Mouse (Mus musculus) intestine, embryonic 16.5 days (tissue): Measurements from ENCODE around the gene Orm3. TPM values are rescaled to one million over a fixed set of nuclear protein-coding genes. Genes with fewer than 3 reads are reported as not detected.

Source experiments
- ATAC-seq: fragments of 200-750 bp; cut with Nextera tagmentation; 2 replicates; pipeline ENCODE4 v1.8.0; 2017; ENCODE audit warnings: moderate TSS enrichment, moderate library complexity
- H3K27ac ChIP-seq: fragments of 300-500 bp; sonication (generic); 2 replicates; pipeline ENCODE4 v1.5.1; 2014; ENCODE audit warnings: mild to moderate bottlenecking, low read length
- H3K27me3 ChIP-seq: fragments of 300-500 bp; sonication (generic); replicated peaks from 2 replicates; pipeline ENCODE4 v1.6.1; 2014; ENCODE audit warnings: low read length, control low read depth, mixed read lengths; ENCODE audit not compliant: control insufficient read depth, insufficient read depth
- H3K36me3 ChIP-seq: fragments of 300-500 bp; sonication (generic); 2 replicates; pipeline ENCODE4 v1.6.1; 2014; ENCODE audit warnings: low read length, control low read depth; ENCODE audit not compliant: control insufficient read depth, insufficient read depth
- H3K4me1 ChIP-seq: fragments of 300-500 bp; sonication (generic); 2 replicates; pipeline ENCODE4 v1.6.1; 2014; ENCODE audit warnings: low read length, control low read depth, mixed read lengths; ENCODE audit not compliant: control insufficient read depth, insufficient read depth
- H3K4me2 ChIP-seq: fragments of 300-500 bp; sonication (generic); 2 replicates; pipeline ENCODE4 v1.6.1; 2014; ENCODE audit warnings: low read depth, low read length, control low read depth
- H3K4me3 ChIP-seq: fragments of 300-500 bp; sonication (generic); 2 replicates; pipeline ENCODE4 v1.5.1; 2014; ENCODE audit warnings: mild to moderate bottlenecking, low read length
- H3K9ac ChIP-seq: fragments of 300-500 bp; sonication (generic); 2 replicates; pipeline ENCODE4 v1.6.1; 2014; ENCODE audit warnings: low read depth, low read length
- H3K9me3 ChIP-seq: fragments of 300-500 bp; sonication (generic); 2 replicates; pipeline ENCODE4 v1.6.1; 2016; ENCODE audit warnings: low read length, control low read depth; ENCODE audit not compliant: control insufficient read depth
- WGBS: fragments of 180-500 bp; shearing (Covaris S2); extraction: QIAGEN DNeasy Blood & Tissue Kit; methylation state at CpG from one replicate; pipeline ENCODE4 v1.1.7; 2014; 5-methylcytosine and 5-hydroxymethylcytosine counted together
- polyA plus RNA-seq: library from polyadenylated mRNA; unstranded; fragments of >200 nt; fragmentation: Nextera tagmentation; extraction: Ambion mirVana; gene quantifications from 2 replicates; pipeline ENCODE4 v1.2.1, GENCODE M21; 2015

Orm3 gene
- polyA plus RNA-seq, 1 experiment from 2014 or later = not detected

GRCm38 (mm10) chr4:63323275-63323815, 32.6 kb upstream of the Orm3 start:
- no peak overlapping the region for H3K9ac ChIP-seq
- H3K4me2 ChIP-seq = no peak overlapping the region
- WGBS = 79% methylated on average over 8 of the region's 8 CpGs
- H3K27me3 ChIP-seq = no peaks in the 10 kb centered on the region
- H3K4me1 ChIP-seq = no peaks in the 10 kb centered on the region
- H3K4me3 ChIP-seq = no peak overlapping the region
- H3K9me3 ChIP-seq = no peaks in the 10 kb centered on the region
- ATAC-seq = no peak
- H3K36me3 ChIP-seq = peaks cover 16% of the 10 kb centered on the region
- no peak overlapping the region for H3K27ac ChIP-seq

- no peak for ATAC-seq
- 90% methylated on average over 4 of the region's 4 CpGs for WGBS
Measured at GRCm38 (mm10) chr4:63333403-63333802, 22.6 kb upstream of the Orm3 start.

GRCm38 (mm10) chr4:63338414-63339076, 17.4 kb upstream of the Orm3 start:
- H3K4me1 ChIP-seq = no peaks in the 10 kb centered on the region
- H3K9me3 ChIP-seq = no peaks in the 10 kb centered on the region
- no peaks in the 10 kb centered on the region for H3K27me3 ChIP-seq
- H3K27ac ChIP-seq = no peak overlapping the region
- H3K4me3 ChIP-seq = no peak overlapping the region
- WGBS = 58% methylated on average over 3 of the region's 3 CpGs
- no peak for ATAC-seq
- H3K9ac ChIP-seq = no peak overlapping the region
- H3K36me3 ChIP-seq = peaks cover 3% of the 10 kb centered on the region; the same call in 1 of the 2 replicates
- H3K4me2 ChIP-seq = no peak overlapping the region

More at GRCm38 (mm10) chr4:63333403-63333802, 22.6 kb upstream of the Orm3 start:
- Histone ChIP-seq H3K9me3 (no peaks in the 10 kb centered on the region), H3K9ac (no peak overlapping the region), H3K4me1 (no peaks in the 10 kb centered on the region), H3K4me3 (no peak overlapping the region), H3K4me2 (no peak overlapping the region), H3K27ac (no peak overlapping the region), H3K27me3 (no peaks in the 10 kb centered on the region), H3K36me3 (peaks cover 13% of the 10 kb centered on the region)

GRCm38 (mm10) chr4:63342491-63342890, 13.5 kb upstream of the Orm3 start:
- H3K9me3 ChIP-seq = no peaks in the 10 kb centered on the region
- no peaks in the 10 kb centered on the region for H3K36me3 ChIP-seq
- no peak overlapping the region for H3K4me3 ChIP-seq
- H3K4me2 ChIP-seq = no peak overlapping the region
- no peaks in the 10 kb centered on the region for H3K4me1 ChIP-seq
- ATAC-seq = no peak
- H3K9ac ChIP-seq = no peak overlapping the region
- WGBS = 70% methylated on average over 4 of the region's 4 CpGs
- no peak overlapping the region for H3K27ac ChIP-seq
- no peaks in the 10 kb centered on the region for H3K27me3 ChIP-seq

GRCm38 (mm10) chr4:63343608-63344007, 12.4 kb upstream of the Orm3 start:
- no peaks in the 10 kb centered on the region for H3K27me3 ChIP-seq
- H3K4me3 ChIP-seq = no peak overlapping the region
- no peak overlapping the region for H3K9ac ChIP-seq
- no peak for ATAC-seq
- no peaks in the 10 kb centered on the region for H3K9me3 ChIP-seq
- no peak overlapping the region for H3K27ac ChIP-seq
- no peaks in the 10 kb centered on the region for H3K4me1 ChIP-seq
- H3K36me3 ChIP-seq = no peaks in the 10 kb centered on the region
- H3K4me2 ChIP-seq = no peak overlapping the region
- whole genome bisulfite sequencing = 59% methylated on average over 3 of the region's 3 CpGs

- Histone ChIP-seq H3K36me3 (no peaks in the 10 kb centered on the region), H3K9me3 (no peaks in the 10 kb centered on the region), H3K4me3 (no peak within 1 kb of the TSS), H3K9ac (no peak within 1 kb of the TSS), H3K27ac (no peak within 1 kb of the TSS), H3K27me3 (no peaks in the 10 kb centered on the region), H3K4me2 (no peak within 1 kb of the TSS), H3K4me1 (no peaks in the 10 kb centered on the region)
- WGBS = 84% methylated on average over 8 of the region's 8 CpGs
- ATAC-seq = no peak
Measured at GRCm38 (mm10) chr4:63344295-63344694, 11.7 kb upstream of the Orm3 start, which contains the start of gene Orm1. Gene Orm1, plus strand, starts transcription at chr4:63344560.

- H3K4me1 ChIP-seq = no peaks in the 10 kb centered on the region
- H3K4me2 ChIP-seq = no peak overlapping the region
- H3K27ac ChIP-seq = no peak overlapping the region
- H3K4me3 ChIP-seq = no peak overlapping the region
- no peak for ATAC-seq
- H3K27me3 ChIP-seq = no peaks in the 10 kb centered on the region
- H3K9me3 ChIP-seq = no peaks in the 10 kb centered on the region
- H3K9ac ChIP-seq = no peak overlapping the region
- no peaks in the 10 kb centered on the region for H3K36me3 ChIP-seq
Measured at GRCm38 (mm10) chr4:63345261-63345660, 10.7 kb upstream of the Orm3 start.

- H3K27me3 ChIP-seq = no peaks in the 10 kb centered on the region
- no peaks in the 10 kb centered on the region for H3K36me3 ChIP-seq
- no peak overlapping the region for H3K4me3 ChIP-seq
- 84% methylated on average over 4 of the region's 4 CpGs for WGBS
- no peaks in the 10 kb centered on the region for H3K9me3 ChIP-seq
- H3K9ac ChIP-seq = no peak overlapping the region
- H3K4me1 ChIP-seq = no peaks in the 10 kb centered on the region
- H3K4me2 ChIP-seq = no peak overlapping the region
- no peak for ATAC-seq
- no peak overlapping the region for H3K27ac ChIP-seq
Measured at GRCm38 (mm10) chr4:63346659-63347058, 9.3 kb upstream of the Orm3 start.

- H3K27me3 ChIP-seq = no peaks in the 10 kb centered on the region
- H3K36me3 ChIP-seq = no peaks in the 10 kb centered on the region
- no peaks in the 10 kb centered on the region for H3K4me1 ChIP-seq
- no peak for ATAC-seq
- no peak overlapping the region for H3K4me2 ChIP-seq
- no peaks in the 10 kb centered on the region for H3K9me3 ChIP-seq
- 69% methylated on average over 6 of the region's 6 CpGs for WGBS
- no peak overlapping the region for H3K9ac ChIP-seq
- H3K27ac ChIP-seq = no peak overlapping the region
- no peak overlapping the region for H3K4me3 ChIP-seq
Measured at GRCm38 (mm10) chr4:63348524-63348923, 7.4 kb upstream of the Orm3 start.
